Mouse (Mus musculus) regulatory T cell (primary cell): ENCODE measurements around the gene Ostm1.

Experiments used
- in situ Hi-C: fragments of 300-600 bp; cut with MboI, MseI; formaldehyde crosslinking; loops from one replicate; pipeline ENCODE4 v1.15.1; 2025; ENCODE audit warnings: high pct_unique_total_duplicates

The Ostm1 gene

DNA sequence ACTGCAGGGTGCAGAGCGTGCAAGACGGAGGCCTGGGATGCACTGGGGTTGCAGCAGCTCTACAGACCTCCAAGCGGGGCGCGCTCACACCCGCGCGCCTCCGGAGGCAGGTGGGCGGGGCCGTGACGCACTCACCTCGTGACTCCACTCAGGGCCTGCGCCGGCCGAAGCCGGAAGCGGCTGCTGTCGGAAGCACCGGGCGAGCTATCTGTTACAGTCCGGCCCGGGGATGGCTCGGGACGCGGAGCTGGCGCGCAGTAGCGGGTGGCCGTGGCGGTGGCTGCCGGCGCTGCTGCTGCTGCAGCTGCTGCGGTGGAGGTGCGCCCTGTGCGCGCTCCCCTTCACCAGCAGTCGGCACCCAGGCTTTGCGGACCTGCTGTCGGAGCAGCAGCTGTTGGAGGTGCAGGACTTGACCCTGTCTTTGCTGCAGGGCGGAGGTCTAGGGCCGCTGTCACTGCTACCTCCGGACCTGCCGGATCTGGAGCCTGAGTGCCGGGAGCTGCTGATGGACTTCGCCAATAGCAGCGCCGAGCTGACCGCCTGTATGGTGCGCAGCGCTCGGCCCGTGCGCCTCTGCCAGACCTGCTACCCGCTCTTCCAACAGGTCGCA is 95.2 kb downstream of the Ostm1 start:
- in situ Hi-C loops = no loop called here

GRCm38 (mm10) chr10:42679586-42679985 is 96.0 kb downstream of the Ostm1 start:
- in situ Hi-C loops = no loop called here

GRCm38 (mm10) chr10:42680582-42681001 is 97.0 kb downstream of the Ostm1 start:
- in situ Hi-C loops = no loop called here

DNA sequence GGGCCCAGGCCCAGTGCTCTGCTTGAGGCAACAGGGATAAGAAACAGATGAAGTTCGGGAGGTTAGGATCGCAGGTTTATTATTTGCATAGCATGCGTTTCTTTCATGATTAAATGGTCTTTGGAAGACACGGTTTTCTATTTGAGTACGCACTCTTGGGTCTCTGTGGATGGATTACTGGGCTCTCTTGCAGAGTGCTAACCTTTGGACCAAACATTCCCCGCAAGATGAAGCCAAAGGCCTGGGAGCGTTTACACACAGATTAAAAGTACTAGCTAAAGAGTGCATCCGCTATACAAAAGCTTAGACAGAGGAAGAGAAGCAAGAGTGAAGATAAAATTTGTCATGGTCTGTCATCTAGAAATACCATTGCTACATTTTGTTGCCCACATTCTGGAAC is 98.8 kb downstream of the Ostm1 start:
- in situ Hi-C loops = no loop called here

DNA sequence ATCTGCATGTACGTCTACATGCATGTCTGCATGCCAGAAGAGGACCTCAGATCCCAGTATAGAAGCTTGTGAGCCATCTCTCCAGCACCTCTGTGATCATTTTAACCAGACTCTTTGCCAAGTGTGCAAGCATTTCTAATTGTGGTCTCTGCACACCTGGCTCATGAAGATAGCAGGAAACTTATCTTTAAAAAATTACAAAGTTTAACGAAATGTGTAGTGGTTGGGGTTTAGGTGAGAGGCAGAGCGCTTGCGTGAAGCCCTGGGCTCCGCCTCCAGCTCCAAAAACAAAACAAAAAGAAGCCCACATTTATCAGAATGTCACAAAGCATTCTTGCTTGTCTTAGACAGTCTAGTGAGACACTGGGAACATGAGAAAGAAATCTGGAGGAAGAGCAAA is 104.3 kb downstream of the Ostm1 start:
- in situ Hi-C loops = no loop called here

- in situ Hi-C loops = no loop called here
Observed at GRCm38 (mm10) chr10:42689694-42690093, 106.1 kb downstream of the Ostm1 start.

DNA sequence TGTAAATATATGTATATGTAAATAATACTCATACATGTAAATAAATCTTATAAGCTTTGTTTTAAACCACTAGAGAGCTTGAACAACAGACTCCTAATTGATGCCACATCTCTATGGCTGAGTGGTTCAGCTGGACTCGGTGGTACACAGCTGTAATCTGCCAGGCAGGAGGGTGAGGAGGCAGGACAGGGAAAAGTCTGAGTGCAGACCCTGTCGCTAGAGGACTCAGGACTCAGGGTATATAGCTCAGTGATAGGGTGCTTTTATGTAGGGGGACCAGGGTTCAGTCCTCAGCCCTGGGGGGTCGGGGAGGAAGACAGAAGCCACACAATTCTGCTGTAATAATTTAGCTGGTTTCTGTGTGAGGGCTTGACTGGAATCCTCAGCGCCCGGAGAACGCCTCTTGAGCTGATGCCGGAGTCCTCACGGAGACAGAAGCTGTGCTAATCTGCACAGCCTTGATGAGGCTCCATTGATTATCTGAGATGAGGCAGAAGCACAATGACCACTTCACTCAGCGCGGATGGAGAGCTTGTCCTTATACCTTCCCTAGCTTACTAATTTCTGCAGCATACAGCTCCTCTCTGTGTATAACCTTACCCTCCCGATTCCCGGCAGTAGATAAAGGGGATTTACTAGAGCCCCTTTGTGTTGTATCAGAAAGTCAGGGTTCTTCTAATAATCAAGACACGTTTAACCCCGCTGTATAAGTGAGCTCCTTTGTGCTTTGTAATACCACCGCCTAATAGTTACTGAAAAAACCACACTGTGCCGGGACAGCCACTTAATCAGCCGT is 106.8 kb downstream of the Ostm1 start:
- in situ Hi-C loops = no loop called here

- in situ Hi-C loops = no loop called here
Observed at GRCm38 (mm10) chr10:42691051-42691450, 107.4 kb downstream of the Ostm1 start.

- in situ Hi-C loops = no loop called here
Observed at GRCm38 (mm10) chr10:42692095-42692494, 108.5 kb downstream of the Ostm1 start.

DNA sequence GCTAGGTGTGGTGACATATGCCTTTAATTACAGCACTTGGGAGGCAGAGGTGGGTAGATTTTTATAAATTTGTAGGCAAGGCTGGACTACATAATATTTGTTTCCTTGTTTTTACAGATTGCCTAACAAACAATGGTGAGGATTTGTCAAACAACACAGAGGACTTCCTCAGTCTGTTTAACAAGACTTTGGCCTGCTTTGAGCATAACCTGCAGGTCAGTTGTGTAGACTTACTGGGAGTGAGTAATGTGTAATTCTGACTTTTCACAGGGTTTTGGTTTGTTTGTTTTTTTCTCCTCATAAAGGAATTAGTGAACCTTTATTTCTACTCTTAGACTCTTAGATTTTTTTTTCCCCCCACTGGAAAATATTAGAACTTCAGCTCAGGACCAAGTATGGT is 109.2 kb downstream of the Ostm1 start:
- in situ Hi-C loops = no loop called here

- in situ Hi-C loops = no loop called here
Observed at GRCm38 (mm10) chr10:42693482-42693881, 109.9 kb downstream of the Ostm1 start.

- in situ Hi-C loops = no loop called here
Observed at GRCm38 (mm10) chr10:42696361-42696760, 112.7 kb downstream of the Ostm1 start.

- in situ Hi-C loops = no loop called here
Observed at GRCm38 (mm10) chr10:42697007-42697406, 113.4 kb downstream of the Ostm1 start.

DNA sequence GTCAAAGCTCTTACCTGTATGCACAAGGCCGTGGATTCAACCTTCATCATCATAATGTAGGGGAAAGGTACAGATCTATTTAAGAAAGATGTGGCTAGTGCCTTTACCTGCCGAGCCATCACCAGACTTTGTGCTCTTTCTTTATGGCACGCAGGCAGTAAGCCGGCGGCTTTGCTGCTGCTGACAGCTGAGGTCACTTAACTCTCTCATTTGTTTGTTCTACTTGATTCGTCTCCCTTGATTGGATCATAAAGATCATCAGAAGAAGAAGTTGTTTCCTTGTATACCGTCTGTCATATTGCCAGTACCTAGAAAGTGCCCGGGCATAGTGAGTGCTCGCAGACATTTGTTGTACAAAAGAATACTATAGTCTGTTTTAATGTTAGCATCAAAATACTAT is 114.8 kb downstream of the Ostm1 start:
- in situ Hi-C loops = no loop called here

GRCm38 (mm10) chr10:42698994-42699393 is 115.4 kb downstream of the Ostm1 start:
- in situ Hi-C loops = no loop called here

DNA sequence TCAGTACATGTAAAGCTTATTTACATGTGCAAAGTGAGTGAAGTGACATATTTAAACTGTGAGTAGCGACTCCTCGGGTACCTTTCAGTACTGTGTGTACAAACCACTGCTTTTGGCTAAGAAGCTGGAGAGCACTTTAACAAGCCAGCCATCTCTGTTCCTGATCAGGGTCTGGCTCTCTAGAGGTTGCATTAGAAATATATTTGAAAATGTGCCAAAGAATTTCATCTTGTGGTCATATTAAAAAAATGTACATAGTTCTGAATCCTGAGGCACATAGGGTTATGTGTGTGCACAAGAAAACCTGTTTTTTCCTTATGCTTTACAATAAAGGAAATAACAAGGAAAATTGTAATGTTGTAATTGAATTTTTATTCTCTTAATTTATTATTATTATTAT is 118.5 kb downstream of the Ostm1 start:
- in situ Hi-C loops = no loop called here

DNA sequence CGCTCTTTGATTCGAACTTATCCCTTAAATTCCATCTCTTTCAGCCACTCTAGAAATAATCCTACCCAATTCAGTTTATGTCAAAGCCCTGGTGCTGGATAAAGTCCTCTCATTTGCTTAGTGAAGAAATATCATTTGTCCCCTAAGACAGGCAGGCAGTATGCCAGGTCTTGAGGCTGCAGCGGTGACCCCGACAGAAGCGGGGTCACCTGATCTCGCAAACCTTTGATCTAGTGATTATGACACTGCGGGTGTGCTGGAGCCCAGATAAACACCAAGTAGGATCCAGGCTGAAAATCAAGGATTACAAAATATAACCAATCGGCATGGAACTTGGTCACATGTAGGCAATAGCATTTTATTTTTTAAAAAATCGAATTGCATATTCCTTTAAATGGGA is 131.1 kb downstream of the Ostm1 start:
- in situ Hi-C loops = no loop called here

GRCm38 (mm10) chr10:42715366-42716035 is 131.9 kb downstream of the Ostm1 start:
- in situ Hi-C loops = no loop called here

GRCm38 (mm10) chr10:42722116-42722515 is 138.5 kb downstream of the Ostm1 start:
- in situ Hi-C loops = no loop called here

GRCm38 (mm10) chr10:42723275-42724232 is 139.9 kb downstream of the Ostm1 start:
- in situ Hi-C loops = no loop called here

GRCm38 (mm10) chr10:42729607-42730006 is 146.0 kb downstream of the Ostm1 start:
- in situ Hi-C loops = no loop called here
